Mouse (Mus musculus) layer of hippocampus, adult 18-20 months (tissue): ENCODE data around the gene Lgals2. TPM values are rescaled to one million over a fixed set of nuclear protein-coding genes. Genes with fewer than 3 reads are reported as not detected.
A peak's percentile ranks its signal among the peaks of the same experiment; 100 is the strongest.
"Not testable (repeated sequence)": the region's sequence is repeated elsewhere in the genome, so short reads cannot be mapped to it uniquely, and the experiment has no call there.

Experiments
- DNase-seq, 2 experiments: peaks; one replicate each; pipeline ENCODE4 v3.0.0; 2022; ENCODE audit warnings: low spot score in 2 of 2
- long read RNA-seq: library from polyadenylated mRNA; stranded (forward); transcript quantifications from one replicate; pipeline ENCODE4 v2.0.0, GENCODE M21; 2021
- total RNA-seq, 2 experiments: library from RNA; stranded (reverse); gene quantifications; 2 replicates each; pipeline ENCODE4 v1.2.3; 2021

Lgals2 gene
- not detected for total RNA-seq
- long read RNA-seq, result 0 reads

- no peak for DNase-seq
Observed at GRCm38 (mm10) chr15:78855303-78855965, at the start of gene Lgals2. Lgals2 (minus strand) TSS chr15:78855529.

DNA sequence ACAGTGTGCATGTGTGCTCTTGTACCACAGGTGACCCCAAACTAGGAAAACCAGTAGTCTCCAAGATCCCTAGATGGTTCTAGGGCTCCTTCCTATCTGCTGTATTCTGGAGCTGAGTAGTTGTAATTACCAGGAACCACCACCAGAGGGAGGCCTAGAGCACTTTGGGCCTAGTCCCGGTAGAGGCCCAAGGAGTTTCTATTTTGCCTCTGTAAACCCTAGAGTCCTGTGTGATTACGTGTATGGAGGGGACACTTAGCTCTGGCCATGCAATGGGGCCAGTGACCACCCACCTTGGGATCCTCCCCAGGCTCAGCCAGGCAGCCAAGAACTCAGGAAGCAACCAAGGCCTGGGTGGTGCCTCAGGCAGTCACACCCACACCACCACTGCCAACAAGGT lies 47.9 kb upstream of the Lgals2 start:
- peak; percentile 71 to 90 for DNase-seq

- DNase-seq, result no peak
Observed at GRCm38 (mm10) chr15:78901422-78901789, 46.1 kb upstream of the Lgals2 start.

GRCm38 (mm10) chr15:78900585-78901421 lies 45.5 kb upstream of the Lgals2 start:
- no peak for DNase-seq

GRCm38 (mm10) chr15:78899740-78900584 lies 44.6 kb upstream of the Lgals2 start, which contains the start of gene Sh3bp1:
Sh3bp1 (plus strand) TSS chr15:78899768.
- DNase-seq, result peak; percentile 43 to 71

GRCm38 (mm10) chr15:78899409-78899739 lies 44.0 kb upstream of the Lgals2 start, which contains the start of gene Gm49510:
Gm49510 (plus strand) TSS chr15:78899667.
- DNase-seq, result no peak

- DNase-seq, result no peak
Observed at GRCm38 (mm10) chr15:78898507-78899001, 43.2 kb upstream of the Lgals2 start.

GRCm38 (mm10) chr15:78897488-78897887 lies 42.2 kb upstream of the Lgals2 start:
- no peak for DNase-seq

- no peak for DNase-seq
Observed at GRCm38 (mm10) chr15:78896149-78896548, 40.8 kb upstream of the Lgals2 start.

GRCm38 (mm10) chr15:78895741-78896140 lies 40.4 kb upstream of the Lgals2 start:
- no peak for DNase-seq

DNA sequence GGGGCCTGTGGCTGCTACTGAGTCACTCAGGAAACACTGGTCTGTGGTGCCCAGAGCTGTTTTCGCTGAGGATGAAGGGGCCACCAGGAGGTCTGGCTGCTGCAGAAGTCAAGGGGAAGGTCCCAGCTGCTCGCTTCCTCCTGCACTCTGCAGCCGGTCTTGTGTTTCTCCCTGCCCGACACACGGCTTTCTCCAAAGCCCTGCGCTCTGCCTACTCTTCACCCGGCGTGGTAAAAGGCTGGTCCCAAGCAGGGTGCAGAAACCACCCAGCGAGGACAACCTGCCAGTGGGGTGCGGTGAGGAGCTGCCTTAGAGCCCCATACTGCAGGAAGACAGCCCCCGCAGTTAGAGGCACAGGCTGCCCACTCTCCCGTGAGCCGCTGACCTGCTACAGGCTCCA lies 39.4 kb upstream of the Lgals2 start:
- no peak for DNase-seq

GRCm38 (mm10) chr15:78892440-78892839 lies 37.1 kb upstream of the Lgals2 start:
- no peak for DNase-seq

- no peak for DNase-seq
Observed at GRCm38 (mm10) chr15:78889401-78889853, 34.1 kb upstream of the Lgals2 start.

DNA sequence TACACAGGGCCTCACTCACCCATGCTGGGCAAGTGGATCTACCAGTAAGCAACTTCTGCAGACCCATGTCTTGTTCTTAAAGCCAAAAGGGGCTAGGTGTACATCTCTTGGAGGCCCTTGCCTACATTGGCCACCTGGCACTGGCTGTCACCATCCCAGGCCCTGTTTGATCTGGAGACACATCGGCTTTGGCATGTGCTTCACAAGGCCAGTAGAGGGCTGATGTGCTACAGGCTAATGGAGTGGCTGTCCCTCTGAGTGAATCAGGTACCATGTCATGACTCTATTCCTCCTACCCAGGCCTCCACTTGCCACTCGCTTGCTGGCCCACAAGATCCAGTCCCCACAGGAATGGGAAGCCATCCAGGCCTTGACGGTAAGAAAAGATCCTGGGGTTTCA lies 26.5 kb upstream of the Lgals2 start:
- no peak for DNase-seq

- no peak for DNase-seq
Observed at GRCm38 (mm10) chr15:78880432-78880831, 25.1 kb upstream of the Lgals2 start.

- not testable (repeated sequence) for DNase-seq
Observed at GRCm38 (mm10) chr15:78878792-78879516, 23.6 kb upstream of the Lgals2 start.

DNA sequence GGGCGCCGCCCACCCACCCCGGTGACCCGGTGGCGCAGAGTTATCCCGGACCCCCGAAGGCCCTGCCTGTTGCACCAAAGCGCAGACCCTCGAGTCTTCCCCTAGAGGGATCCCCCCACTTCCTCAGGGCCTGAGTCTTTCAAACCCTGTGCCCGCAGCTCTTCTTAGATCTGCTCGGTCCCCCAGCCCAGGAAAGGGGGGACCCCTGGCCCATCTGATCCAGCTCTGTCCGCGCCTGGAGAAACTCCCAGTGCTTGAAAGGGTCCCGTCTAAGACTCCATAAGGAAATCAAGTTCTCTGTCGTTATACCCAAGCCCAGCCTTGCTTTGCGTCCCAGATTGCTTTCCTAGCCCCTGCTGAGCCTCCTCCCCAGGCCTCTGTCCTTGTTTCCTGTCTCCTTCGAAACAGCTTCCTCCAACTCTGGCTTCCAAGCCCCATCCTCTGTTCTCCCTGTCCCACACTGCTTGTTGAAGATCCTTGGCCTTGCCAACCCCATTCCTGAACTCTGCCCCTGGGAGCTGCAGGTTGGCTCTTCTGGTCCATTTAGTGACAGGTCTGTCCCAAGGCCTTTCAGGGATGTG lies 22.6 kb upstream of the Lgals2 start:
- no peak for DNase-seq

GRCm38 (mm10) chr15:78876991-78877809 lies 21.9 kb upstream of the Lgals2 start, which contains the start of gene Gga1:
Gga1 (plus strand) TSS chr15:78877190.
- DNase-seq, result peak; percentile 94 to 98

DNA sequence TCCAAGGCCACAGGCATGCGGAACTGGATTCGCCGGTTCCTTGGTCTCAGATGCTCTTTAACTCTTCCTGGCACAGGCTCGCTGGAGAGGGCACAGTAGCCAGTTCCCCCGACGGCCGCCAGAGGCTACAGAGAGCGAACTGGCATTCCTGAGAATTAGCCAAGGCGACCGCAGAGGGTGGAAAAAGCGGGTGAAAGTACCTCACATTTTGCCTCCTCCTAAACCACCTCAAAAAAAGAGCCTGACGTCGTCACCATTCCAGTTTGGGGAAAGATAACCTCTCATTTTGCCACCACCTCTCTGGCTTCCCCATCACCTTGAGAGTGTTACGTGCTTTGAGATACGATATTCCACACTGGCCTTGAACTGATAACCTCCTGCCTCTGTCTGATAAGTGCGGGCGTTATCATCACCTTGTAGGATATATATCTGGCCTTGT lies 20.9 kb upstream of the Lgals2 start:
- peak; percentile 66 to 71 for DNase-seq
